Mouse (Mus musculus) embryo, embryonic 11 days (tissue): ENCODE data around the gene Coa7.
"Not testable (repeated sequence)": the region's sequence is repeated elsewhere in the genome, so short reads cannot be mapped to it uniquely, and the experiment has no call there.

ENCODE experiments used
- DNase-seq: peaks from one replicate; pipeline ENCODE4 v3.0.0-alpha.2; 2015

The Coa7 gene

DNA sequence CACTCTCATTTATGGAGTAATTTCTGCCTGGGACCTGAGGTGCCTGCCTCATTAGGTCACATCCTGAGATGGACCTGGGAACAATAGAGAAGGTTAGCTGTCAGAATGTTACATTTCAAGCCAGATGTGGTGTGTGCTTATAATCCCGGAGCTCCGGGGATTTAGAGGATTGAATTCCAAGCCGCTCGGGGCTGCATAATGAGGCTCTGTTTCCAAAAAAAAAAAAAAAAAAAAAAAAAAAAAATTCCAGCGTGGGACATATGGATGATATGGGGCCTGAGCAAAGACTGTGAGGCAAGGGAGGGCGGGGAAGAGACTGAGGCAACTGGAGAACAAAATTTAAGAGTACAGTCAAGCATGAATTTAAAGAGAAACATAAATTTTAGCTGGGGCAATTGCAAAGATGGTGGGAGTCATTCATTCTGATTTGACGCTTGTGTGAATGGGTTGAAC, 16.7 kb downstream of the Coa7 start:
- peak; percentile 76 for DNase-seq

DNA sequence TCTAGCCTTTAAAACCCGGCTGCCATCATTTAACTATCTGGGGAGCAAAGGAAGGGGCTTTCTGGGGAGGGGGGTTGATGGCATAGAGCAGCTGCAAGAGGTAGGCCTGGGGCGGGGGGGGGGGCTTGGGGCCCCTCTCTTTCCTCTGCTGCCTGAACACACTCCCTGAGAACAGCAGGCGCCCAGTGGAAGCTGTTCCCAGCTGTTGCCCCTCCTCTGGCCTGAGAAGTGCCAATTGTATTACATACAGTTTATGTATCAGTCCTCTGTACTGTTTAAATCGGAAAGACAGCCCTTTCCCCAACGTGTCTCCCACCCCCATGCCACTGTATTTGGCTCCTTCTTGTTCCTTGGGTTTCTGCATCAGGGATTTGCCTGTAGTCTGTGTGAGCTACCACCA, 17.9 kb downstream of the Coa7 start:
- DNase-seq: peak; percentile 24

DNA sequence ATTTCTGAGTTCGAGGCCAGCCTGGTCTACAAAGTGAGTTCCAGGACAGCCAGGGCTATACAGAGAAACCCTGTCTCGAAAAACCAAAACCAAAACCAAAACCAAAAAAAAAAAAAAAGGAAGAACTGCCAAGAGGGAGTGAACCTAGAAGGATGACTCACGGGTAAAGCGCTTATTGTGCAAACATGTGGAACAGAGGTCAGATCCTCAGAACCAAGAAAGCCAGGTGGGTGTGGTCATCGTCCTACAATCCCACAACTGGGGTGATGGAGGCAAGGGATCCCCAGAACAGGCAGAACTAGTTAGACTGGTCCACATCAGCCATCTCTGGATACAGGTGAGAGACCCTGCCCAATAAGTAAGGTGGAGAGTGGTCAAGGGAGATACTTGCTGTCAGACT, 19.2 kb downstream of the Coa7 start:
- no peak for DNase-seq

DNA sequence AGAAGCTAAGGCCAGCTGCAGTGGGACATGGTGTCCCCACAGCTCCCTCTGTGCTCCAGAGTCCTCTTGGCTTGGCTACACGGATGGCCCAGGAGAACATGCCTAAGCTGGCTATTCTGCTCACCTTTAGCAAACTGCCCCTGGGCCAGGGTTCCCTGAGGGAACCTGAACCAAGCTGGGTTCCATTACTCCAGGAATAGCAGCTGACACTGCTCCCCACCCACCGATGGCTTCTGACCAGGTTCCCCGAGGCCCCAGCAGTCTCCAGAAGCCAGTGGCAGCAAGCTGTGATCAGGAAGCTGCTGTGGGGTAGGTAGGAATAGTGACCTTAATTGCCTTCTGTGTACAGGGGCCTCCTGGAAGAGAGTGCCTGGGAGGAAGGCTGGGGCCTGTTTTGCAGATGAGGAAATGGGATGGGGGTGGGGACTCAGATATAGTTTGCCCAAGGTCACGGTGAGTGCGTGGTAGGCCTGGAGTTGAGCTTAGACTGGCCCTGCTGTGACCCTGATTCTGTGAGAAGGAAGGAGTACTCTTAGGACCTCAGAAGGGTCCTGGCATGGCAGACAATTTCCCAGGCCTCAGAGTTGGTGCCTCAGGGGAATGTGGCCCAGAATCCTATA, 20.4 kb downstream of the Coa7 start:
- DNase-seq: peak; percentile 68

- DNase-seq: peak; percentile 29
Observed at GRCm38 (mm10) chr4:108349064-108349463, 21.1 kb downstream of the Coa7 start.

- DNase-seq: peak; percentile 34
Observed at GRCm38 (mm10) chr4:108349836-108350547, 22.1 kb downstream of the Coa7 start.

GRCm38 (mm10) chr4:108350819-108351218, 22.9 kb downstream of the Coa7 start:
- peak; percentile 83 for DNase-seq

GRCm38 (mm10) chr4:108353591-108353990, 25.7 kb downstream of the Coa7 start:
- not testable (repeated sequence) for DNase-seq

DNA sequence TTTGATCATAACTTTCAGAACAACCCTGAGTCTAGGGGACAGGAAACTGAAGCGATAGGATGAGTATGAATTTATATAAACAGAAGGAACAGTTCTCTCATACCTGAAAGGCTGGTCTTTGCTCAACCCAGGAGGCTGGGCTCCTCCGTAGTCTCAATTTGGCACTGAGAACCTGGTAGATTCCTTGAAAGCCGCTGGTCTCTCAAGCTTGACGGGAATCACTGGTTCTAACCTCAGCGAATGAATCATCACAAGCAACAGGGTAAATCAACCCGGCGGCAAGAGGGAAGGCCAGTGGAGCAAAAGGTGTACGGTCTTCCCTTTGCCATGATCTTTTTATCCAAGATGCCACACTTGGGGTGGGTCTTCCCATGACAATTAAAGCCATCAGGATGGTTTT, 29.5 kb downstream of the Coa7 start:
- no peak for DNase-seq

DNA sequence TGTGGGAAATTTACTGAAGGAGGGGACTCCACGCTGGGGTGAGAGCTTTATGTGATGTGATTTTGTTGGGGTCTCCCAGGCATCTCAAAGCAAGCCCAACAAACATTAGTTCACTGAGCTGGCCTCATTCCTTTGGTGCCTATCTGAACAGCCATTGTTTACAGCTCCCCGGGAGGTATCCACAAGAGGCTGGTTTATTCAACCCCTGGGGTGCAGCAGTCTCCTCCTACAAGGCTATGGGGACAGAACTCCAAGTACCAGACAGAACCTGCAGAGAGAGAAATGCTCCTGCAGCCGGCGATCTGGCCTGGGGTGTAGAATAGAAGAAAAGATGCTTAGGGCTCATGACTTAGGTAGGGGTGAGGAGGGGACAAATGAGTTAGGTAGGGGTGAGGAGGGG, 30.6 kb downstream of the Coa7 start:
- no peak for DNase-seq

DNA sequence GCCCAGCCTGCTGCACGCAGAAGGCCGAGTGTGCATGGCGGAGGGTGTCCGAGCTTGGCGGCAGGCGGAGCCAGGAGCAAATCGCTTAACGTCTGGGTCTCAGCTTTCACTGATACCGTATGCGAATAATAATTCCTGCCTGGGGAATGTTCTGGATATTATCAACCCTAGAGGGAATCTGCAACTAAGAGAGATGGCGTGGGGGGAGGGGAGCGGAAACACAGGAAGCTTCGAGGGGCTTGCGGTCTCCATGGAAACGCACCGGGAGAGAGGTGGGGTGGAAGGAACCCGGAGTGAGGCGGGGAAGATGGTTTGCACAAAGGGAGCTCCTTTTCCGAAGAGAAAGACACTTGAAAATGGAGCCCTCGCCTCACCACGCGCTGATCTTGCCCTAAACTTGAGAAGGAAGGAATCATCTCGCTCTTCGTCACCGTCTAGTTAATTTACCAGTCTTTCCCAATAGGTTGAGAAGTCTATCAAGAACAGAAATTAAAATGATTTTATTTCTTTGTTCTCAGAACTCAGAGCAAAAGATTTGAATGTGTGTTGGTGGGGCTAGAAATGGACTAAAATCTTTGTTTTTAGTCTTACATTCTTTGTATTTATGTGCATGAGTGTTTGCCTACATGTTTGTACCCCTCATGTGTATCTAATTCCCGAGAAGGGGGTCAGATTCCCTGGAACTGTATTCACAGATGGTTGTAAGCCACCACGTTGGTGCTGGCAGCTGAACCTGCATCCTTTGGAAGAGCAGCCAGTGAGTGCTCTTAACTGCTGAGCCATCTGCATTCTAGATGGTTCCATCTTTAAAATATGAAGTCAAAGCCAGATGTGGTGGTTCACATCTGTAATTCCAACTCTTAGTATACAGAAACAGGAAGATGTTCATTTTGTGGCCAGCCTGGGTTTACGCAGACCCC, 32.5 kb downstream of the Coa7 start:
- DNase-seq: peak; percentile 97

- DNase-seq: peak; percentile 93
Observed at GRCm38 (mm10) chr4:108362321-108363261, 34.7 kb downstream of the Coa7 start.

DNA sequence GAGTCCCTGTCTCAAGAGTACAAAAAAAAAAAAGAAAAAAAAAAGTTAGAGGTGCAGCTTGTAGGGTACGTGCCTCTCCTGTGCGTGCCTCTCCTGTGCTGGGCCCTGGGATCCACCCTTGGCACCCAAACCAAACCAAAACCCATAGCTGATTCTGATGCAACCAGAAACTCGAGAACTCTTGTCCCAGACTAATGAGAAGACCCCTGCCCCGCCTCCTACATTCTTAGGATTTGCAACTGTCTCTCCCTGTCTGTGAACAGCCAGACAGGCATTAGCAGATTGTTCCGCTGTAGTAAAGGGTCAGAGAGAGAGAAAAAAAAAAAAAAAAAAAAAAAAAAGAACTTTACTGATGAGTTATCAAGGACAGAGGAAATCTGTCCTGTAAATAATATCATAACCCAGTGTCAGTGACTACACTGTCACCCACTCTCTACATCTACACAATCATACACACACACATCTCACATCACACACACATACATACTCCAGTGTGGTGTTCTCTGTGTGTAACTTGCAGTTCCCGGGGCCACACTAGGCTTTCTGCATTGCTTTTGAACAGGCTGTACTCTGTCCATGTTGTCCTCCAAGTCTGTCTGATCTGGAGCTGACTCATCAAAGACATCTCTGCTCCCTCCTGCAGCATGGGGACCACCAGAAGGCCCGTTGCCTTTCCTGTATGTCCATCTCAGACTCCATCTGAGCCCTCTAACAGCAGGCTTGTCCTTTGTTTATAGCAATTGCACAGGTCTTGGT, 35.6 kb downstream of the Coa7 start:
- DNase-seq: peak; percentile 83

DNA sequence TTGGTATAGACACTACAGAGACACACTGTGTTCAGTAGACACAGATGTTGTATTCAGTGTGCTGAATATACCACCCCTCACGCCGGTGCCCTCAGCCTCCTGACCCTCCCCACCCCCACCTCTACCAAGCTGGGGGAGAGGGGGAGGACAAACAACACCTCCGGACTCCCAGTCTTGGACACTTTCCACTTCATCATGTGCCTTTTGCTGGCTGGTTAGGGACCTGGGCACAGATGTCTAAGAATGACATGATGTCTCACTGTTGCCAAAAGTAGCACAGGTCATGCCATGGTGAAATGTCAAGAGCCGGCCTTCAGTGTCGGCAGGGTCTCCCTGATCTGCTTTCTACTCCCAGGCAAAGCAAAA, 36.2 kb downstream of the Coa7 start:
- DNase-seq: peak; percentile 48

DNA sequence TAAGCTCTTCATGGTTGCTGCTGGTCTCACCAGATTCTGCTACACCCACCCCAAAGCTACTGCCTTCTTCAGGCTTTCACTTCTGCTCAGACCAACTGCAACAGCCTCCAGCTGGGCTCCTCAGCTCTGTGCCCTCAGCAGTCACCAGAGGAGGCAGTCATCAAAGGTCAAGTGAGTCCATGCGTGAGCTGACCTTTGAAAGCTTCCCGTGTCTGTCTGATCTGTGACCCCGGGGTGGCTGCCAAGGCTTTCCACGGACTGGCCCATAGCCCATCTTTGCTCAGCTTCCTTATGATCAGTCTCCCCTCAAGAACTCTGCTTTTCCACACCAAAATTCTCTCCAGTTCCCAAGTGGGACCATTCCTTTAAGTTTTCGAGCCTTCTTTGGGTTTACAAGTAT, 41.3 kb downstream of the Coa7 start:
- peak; percentile 28 for DNase-seq

DNA sequence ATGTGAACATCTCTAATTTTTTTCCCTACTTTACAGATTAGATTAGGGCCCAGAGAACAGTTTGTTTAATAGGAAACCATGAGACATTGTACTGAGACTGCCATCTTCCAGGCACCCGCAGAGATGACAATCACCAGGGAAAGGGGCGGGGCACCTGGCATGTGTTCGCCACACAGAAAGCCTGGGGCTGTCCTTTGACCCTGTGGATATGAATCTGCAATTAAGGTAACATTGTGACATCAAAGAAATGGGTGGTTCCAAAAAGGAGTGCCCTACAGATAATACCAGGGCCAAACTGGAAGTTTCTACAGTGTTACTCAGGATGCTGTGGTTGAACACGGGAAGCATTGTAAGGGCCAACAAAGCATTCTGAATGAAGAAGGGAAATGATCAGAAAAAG, 42.5 kb downstream of the Coa7 start:
- DNase-seq: no peak

DNA sequence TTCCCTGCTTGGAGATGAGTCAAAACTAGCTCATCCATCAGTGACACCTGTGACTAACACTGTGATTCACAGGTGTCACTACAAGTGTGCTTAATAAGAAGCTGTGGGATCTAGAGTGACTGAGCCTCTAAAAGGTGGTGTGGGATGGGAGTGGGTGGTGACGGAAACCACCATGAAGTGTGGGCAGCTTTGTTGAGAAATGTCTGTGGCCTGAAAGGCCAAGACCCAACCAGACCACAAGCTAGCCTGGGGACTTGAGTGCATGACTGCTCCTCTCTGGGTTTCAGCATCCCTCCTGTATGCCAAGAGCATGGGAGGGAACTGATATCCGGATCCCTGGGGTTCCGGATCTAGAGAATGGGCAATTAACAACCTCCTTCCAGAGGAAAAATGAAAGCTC, 43.5 kb downstream of the Coa7 start:
- no peak for DNase-seq

DNA sequence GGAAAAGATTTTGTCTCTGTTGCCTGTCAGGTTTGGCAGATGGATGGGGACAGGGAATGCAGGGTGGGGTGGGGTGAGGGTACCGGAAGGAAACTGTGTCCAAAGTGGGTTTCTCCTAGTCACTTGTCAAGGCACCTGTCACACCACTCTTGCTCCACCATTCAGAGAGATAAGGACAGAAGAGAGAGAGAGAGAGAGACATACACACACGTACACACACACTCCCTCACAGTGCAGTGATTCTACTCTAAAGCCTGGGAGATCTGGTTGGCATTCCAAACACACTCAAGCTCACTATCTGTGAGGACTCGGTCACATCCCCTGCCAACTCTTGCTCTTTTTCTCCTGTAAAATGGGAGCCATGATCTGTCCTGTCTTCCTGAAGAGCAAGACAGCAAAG, 44.2 kb downstream of the Coa7 start:
- no peak for DNase-seq

GRCm38 (mm10) chr4:108379476-108379875, 51.5 kb downstream of the Coa7 start:
- no peak for DNase-seq

- DNase-seq: peak; percentile 36
Observed at GRCm38 (mm10) chr4:108380146-108380545, 52.2 kb downstream of the Coa7 start.

GRCm38 (mm10) chr4:108383183-108383714, 55.3 kb downstream of the Coa7 start, which contains the start of gene Shisal2a:
Gene Shisal2a (minus strand): TSS chr4:108383349.
- DNase-seq: peak; percentile 60
